Mouse (Mus musculus) midbrain, embryonic 12.5 days (tissue): ENCODE data around the gene Arg2. TPM values are rescaled to one million over a fixed set of nuclear protein-coding genes. Genes with fewer than 3 reads are reported as not detected.

Experiments used
- ATAC-seq: fragments of 200-750 bp; cut with Nextera tagmentation; 2 replicates; pipeline ENCODE4 v1.8.0; 2017; ENCODE audit warnings: low read depth, moderate TSS enrichment, moderate library complexity; ENCODE audit not compliant: low FRiP score
- H3K27ac ChIP-seq: fragments of 300-500 bp; sonication (generic); replicated peaks from 2 replicates; pipeline ENCODE4 v1.5.1; 2016; ENCODE audit warnings: mild to moderate bottlenecking
- H3K27me3 ChIP-seq: fragments of 300-500 bp; sonication (generic); 2 replicates; pipeline ENCODE4 v1.6.1; 2016; ENCODE audit warnings: mild to moderate bottlenecking
- H3K36me3 ChIP-seq: fragments of 300-500 bp; sonication (generic); 2 replicates; pipeline ENCODE4 v1.6.1; 2016
- H3K4me1 ChIP-seq: fragments of 300-500 bp; sonication (generic); 2 replicates; pipeline ENCODE4 v1.6.1; 2016
- H3K4me2 ChIP-seq: fragments of 300-500 bp; sonication (generic); replicated peaks from 2 replicates; pipeline ENCODE4 v1.6.1; 2016; ENCODE audit warnings: mild to moderate bottlenecking, moderate library complexity
- H3K4me3 ChIP-seq: fragments of 300-500 bp; sonication (generic); 2 replicates; pipeline ENCODE4 v1.5.1; 2016; ENCODE audit warnings: mild to moderate bottlenecking
- H3K9ac ChIP-seq: fragments of 300-500 bp; sonication (generic); replicated peaks from 2 replicates; pipeline ENCODE4 v1.6.1; 2016; ENCODE audit warnings: mild to moderate bottlenecking, moderate library complexity
- H3K9me3 ChIP-seq: fragments of 300-500 bp; sonication (generic); 2 replicates; pipeline ENCODE4 v1.6.1; 2016; ENCODE audit warnings: mild to moderate bottlenecking
- WGBS: fragments of 180-500 bp; shearing (Covaris S2); methylation state at CpG from one replicate; pipeline ENCODE4 v1.1.7; 2016; 5-methylcytosine and 5-hydroxymethylcytosine counted together
- polyA plus RNA-seq: library from polyadenylated mRNA; unstranded; fragments of >200 nt; fragmentation: Nextera tagmentation; extraction: Ambion mirVana; gene quantifications from 2 replicates; pipeline ENCODE4 v1.2.1, GENCODE M21; 2016

The Arg2 gene
- 9.0 and 9.7 TPM in 2 replicates for polyA plus RNA-seq

DNA sequence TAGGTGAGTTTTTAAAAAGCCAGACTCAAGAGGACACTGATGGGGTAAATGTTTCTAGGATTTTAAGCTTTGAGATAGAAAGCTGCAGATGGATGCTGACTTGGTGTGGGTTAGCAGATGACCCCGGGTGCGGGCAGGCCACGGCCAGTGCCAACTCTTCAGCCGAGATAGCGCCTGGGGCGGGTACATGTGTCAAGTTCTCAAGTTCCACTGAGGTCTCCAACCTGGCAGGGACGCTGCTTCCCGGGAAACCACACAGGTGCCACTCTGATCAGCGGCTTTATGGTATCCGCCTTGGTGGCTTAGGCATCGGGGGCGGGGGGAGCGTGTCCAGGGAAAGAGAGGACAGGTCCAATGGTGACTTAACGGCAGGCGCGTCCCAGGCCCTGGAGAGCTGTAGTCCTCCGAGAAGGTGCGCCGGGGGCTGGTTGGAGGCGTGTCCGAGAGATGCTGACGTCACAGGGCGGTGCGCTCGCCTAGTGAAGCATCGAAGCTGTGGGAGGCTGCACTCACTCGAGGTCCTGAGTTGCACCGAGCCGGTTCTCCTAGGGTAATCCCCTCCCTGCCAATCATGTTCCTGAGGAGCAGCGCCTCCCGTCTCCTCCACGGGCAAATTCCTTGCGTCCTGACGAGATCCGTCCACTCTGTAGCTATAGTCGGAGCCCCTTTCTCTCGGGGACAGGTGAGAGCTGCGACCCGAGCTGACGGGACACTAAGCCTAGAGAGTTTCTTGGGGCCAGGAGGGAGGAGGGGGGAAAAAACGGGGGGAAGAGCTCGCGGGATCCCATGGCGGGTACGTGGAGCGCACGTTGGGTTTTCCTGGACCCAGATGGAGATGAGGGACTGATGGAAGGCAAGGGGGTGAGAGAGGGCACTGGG, at the start of gene Arg2:
TSS of gene Arg2 (plus strand) at position 479 of the 879 bp plus-strand sequence.
- H3K9me3 ChIP-seq, result no peaks in the 10 kb centered on the region
- peak; percentile 90 for ATAC-seq
- peaks cover 45% of the 10 kb centered on the region for H3K27me3 ChIP-seq
- peak within 1 kb of the TSS; percentile 51 for H3K4me3 ChIP-seq
- WGBS, result 1% methylated on average over 47 of the region's 47 CpGs
- peaks cover 11% of the 10 kb centered on the region for H3K4me1 ChIP-seq
- H3K27ac ChIP-seq, result no peak within 1 kb of the TSS
- no peaks in the 10 kb centered on the region for H3K36me3 ChIP-seq
- H3K4me2 ChIP-seq, result peak within 1 kb of the TSS; percentile 90
- H3K9ac ChIP-seq, result peak within 1 kb of the TSS; percentile 55

DNA sequence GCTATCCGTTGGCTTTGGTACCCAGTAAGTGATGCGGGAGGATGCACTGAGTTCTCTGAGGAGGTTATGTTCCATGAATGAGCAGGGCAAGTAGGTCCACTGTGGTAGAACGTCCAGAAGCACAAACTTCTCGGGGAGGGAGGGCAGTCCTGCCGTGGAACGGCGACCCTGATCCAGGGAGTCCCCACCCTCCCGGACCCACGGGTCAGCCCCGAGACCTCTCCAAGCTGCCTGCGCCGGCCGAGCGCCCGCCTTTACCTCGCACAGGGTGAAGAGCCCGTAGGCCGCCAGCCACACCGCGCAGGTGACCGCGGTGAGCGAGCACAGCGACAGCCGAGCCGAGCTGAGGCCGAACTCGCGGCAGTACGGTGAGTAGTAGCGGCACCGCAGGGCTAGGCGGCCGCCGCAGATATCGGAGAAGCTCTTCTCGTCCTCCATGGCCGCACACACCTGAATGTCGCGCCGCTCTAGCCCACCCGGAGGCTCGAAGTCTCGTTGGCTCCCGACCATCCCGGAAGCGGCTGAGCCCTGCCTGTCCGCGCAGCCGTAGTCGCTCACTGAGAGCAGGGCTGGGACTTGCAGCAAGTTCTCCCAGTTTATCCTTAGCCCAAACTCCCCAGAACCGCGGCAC, 41.3 kb upstream of the Arg2 start, which contains the start of gene Pigh:
TSS of gene Pigh (minus strand) at position 470 of the 631 bp plus-strand sequence.
- peak; percentile 97 for ATAC-seq
- Histone ChIP-seq H3K9me3 (no peaks in the 10 kb centered on the region), H3K9ac (peak within 1 kb of the TSS; percentile 93), H3K27me3 (no peaks in the 10 kb centered on the region), H3K4me1 (peaks cover 9% of the 10 kb centered on the region), H3K4me2 (peak within 1 kb of the TSS; percentile 65), H3K4me3 (peak within 1 kb of the TSS; percentile 97), H3K27ac (peak within 1 kb of the TSS; percentile 30; the same call in 1 of the 2 replicates), H3K36me3 (peaks cover 11% of the 10 kb centered on the region; the same call in 1 of the 2 replicates)
- WGBS, result under 1% methylated on average over 53 of the region's 53 CpGs

DNA sequence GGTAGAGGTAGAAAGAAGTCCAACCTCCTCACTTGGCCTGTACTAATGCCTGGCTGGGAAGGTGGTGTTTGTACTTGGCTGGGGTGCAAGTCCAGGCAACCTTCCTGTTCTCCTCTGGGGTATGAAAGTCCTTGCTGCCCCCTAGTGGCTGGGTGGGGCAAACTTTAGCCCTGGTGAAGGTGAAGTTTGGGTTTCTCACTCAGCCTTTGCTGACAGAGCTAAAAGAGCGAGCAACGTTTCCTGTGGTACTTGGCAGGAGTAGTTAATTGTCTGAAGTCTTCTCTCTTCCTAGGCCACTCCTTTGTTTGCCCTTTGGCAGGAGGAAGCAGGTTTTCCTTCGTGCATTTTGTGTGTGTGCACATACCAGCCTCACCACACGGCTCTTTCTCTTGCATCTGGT, 38.0 kb upstream of the Arg2 start:
- H3K4me2 ChIP-seq, result no peak overlapping the region
- 56% methylated on average over 4 of the region's 4 CpGs for WGBS
- H3K9ac ChIP-seq, result no peak overlapping the region
- no peaks in the 10 kb centered on the region for H3K36me3 ChIP-seq
- H3K4me1 ChIP-seq, result peaks cover 9% of the 10 kb centered on the region
- no peak overlapping the region for H3K27ac ChIP-seq
- no peaks in the 10 kb centered on the region for H3K9me3 ChIP-seq
- H3K27me3 ChIP-seq, result no peaks in the 10 kb centered on the region
- ATAC-seq, result no peak
- H3K4me3 ChIP-seq, result no peak overlapping the region

DNA sequence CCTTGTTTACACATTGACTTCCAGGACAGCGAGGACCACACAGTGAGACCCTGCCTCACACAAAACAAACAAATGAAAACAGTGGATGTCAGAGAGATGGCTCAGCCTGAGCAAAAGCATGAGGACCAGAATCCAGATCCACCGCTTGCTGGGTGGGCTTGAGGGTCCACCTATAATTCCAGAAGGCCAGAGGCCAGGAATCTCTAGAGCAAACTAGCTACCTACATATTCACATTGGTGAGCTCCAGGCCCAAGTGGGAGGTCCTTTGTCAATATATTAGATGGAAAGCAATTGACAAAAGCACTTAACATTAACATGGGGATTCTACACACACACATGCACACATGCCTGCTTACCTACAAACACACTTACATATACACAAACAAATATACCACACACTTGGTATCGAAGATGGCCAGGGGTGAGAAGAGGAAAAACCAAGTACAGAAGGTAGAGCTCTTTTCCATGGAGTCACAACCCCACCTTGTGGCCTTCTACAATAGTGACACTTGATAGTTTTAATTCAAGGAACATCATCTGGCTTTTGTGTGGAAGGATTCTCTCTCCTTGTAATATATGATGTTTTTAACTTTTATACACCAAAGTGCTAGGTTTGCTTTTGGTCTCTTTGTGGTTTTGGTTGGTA, 33.3 kb upstream of the Arg2 start:
- WGBS, result 62% methylated on average over 3 of the region's 3 CpGs
- Histone ChIP-seq H3K9ac (no peak overlapping the region), H3K27ac (no peak overlapping the region), H3K9me3 (no peaks in the 10 kb centered on the region), H3K27me3 (0 out of 2 replicates have a peak, but pooled peaks cover 3% of the 10 kb centered on the region), H3K4me1 (no peaks in the 10 kb centered on the region), H3K4me2 (no peak overlapping the region), H3K4me3 (no peak overlapping the region), H3K36me3 (no peaks in the 10 kb centered on the region)
- no peak for ATAC-seq

DNA sequence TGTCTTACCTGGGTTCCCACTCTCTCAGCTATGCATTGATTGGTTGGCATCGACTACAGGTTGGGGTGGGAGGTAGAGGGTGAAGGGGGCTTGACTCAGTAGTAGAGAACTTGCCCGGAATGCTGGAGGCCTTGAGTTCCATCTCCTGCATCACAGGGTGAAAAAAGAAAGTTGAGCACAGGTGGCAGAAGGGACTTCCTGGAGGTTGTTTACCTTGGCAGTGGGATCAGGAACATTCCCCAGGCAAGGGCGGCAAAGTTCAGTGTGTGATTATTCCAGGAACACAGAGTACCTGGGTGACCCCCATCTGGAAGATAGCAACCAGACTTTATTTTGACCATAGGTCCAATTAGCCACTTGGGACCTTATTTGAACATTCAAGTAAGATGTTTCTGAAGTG, 26.8 kb upstream of the Arg2 start:
- Histone ChIP-seq H3K27ac (no peak overlapping the region), H3K36me3 (no peaks in the 10 kb centered on the region), H3K9ac (no peak overlapping the region), H3K4me2 (no peak overlapping the region), H3K4me3 (no peak overlapping the region), H3K9me3 (no peaks in the 10 kb centered on the region), H3K4me1 (no peaks in the 10 kb centered on the region), H3K27me3 (0 out of 2 replicates have a peak, but pooled peaks cover 3% of the 10 kb centered on the region)
- no peak for ATAC-seq
- WGBS, result 92% methylated on average over 3 of the region's 3 CpGs

DNA sequence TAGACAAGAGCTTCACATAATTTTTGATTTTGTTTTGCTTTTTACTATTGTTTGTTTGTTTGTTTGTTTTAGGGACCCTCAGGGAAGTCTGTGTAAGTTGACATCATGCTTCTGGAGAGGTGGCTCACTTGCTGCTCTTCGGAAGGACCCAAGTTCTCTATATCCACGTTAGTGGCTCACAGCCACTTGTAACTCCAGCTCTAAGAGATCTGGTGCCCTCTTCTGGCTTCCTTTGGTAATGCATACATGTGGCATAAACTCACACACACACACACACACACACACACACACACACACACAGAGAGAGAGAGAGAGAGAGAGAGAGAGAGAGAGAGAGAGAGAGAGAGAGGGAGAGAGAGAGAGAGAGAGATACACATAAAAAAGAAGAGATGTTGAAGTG, 26.0 kb upstream of the Arg2 start:
- no peak overlapping the region for H3K4me2 ChIP-seq
- no peak overlapping the region for H3K27ac ChIP-seq
- H3K36me3 ChIP-seq, result no peaks in the 10 kb centered on the region
- 0 out of 2 replicates have a peak, but pooled peaks cover 3% of the 10 kb centered on the region for H3K27me3 ChIP-seq
- no peaks in the 10 kb centered on the region for H3K9me3 ChIP-seq
- H3K4me1 ChIP-seq, result no peaks in the 10 kb centered on the region
- WGBS, result 71% methylated on average over 2 of the region's 2 CpGs
- no peak overlapping the region for H3K9ac ChIP-seq
- no peak for ATAC-seq
- no peak overlapping the region for H3K4me3 ChIP-seq

DNA sequence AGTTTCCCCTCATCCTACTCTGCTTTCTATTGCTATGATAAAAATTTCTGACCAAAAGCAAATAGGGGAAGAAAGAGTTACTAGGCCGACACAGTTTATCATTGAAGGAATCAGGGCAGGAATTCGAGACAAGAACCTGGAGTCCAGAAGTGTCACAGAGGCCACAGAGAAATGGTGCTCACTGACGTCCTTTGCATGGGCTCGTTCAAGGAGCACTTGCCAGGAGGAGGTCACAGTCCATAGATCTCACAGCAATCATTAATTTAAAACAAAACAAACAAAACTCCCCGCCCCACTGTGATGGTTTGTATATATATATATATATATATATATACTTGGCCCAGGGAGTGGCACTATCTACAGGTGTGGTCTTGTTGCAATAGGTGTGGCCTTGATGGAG, 25.3 kb upstream of the Arg2 start:
- WGBS, result 89% methylated on average over 5 of the region's 5 CpGs
- Histone ChIP-seq H3K27me3 (0 out of 2 replicates have a peak, but pooled peaks cover 3% of the 10 kb centered on the region), H3K4me2 (no peak overlapping the region), H3K4me1 (no peaks in the 10 kb centered on the region), H3K9me3 (no peaks in the 10 kb centered on the region), H3K27ac (no peak overlapping the region), H3K4me3 (no peak overlapping the region), H3K9ac (no peak overlapping the region), H3K36me3 (no peaks in the 10 kb centered on the region)
- no peak for ATAC-seq

DNA sequence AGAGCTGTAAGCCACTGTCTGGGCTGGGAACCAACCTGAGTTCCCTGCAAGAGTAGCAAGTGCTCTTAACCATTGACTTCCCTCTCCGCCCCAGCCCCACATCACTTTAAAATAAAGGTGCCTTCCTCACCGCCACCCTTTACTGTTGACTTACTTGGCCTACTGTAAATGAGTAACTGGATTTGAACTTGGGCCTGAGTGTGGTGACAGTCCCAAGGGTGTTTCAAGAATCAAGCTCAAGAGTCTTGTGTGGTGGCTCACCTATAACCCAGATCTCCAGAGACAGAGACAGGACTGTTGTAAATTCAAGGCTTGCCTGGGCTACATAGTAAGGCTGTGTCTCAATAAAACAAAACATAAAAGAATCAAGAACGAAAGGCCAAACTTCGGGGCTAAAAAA, 11.6 kb upstream of the Arg2 start:
- Histone ChIP-seq H3K4me2 (no peak overlapping the region), H3K4me1 (no peaks in the 10 kb centered on the region), H3K4me3 (no peak overlapping the region), H3K27me3 (no peaks in the 10 kb centered on the region), H3K9ac (no peak overlapping the region), H3K36me3 (no peaks in the 10 kb centered on the region), H3K27ac (no peak overlapping the region), H3K9me3 (no peaks in the 10 kb centered on the region)
- no peak for ATAC-seq
- 91% methylated on average over 4 of the region's 4 CpGs for WGBS

DNA sequence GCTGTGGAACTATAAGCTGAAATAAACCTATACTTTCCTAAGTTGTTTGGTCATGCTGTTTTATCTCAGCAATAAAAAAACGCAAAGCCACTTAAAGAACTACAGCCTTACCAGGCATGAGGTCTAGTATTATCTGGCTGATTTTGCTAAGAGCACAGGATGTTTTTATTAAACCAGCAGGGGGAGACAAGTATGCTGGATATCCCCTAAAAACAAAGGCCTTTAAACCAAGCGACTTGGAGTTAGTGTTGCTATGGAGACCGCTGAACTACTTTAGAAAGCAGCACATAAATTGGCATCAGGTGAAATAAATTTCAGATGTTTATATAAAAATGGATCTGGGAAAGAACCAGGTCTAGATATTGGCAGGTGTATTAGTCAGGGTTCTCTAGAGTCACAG, 7.8 kb upstream of the Arg2 start:
- Histone ChIP-seq H3K4me3 (no peak overlapping the region), H3K9ac (no peak overlapping the region), H3K36me3 (no peaks in the 10 kb centered on the region), H3K4me1 (no peaks in the 10 kb centered on the region), H3K9me3 (no peaks in the 10 kb centered on the region), H3K27me3 (no peaks in the 10 kb centered on the region), H3K27ac (no peak overlapping the region), H3K4me2 (no peak overlapping the region)
- no peak for ATAC-seq
- 32% methylated on average over 3 of the region's 3 CpGs for WGBS

DNA sequence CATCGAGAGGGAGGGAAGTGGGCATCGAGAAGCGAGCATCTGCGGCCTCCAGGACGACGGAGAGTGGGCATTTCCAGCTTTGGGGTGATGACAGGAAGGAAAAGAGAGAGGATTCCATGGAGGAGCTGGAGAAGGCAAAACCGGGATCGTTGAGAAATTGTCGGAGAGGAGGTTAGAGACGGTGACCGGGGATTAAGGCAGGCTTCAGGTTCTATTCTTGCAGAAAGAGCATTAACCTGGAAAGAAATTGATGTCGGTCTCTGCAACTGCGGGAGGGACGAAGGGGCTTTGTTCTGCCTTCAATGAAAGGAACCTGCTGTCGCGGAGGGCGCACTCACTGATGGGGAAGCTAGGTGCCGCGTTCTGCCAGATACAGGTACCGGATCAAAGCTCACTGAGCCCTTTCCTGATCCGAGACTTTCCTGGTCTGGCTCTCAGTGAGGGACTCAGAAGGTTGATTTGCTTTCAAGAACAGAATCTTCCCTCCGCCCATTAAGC, 650 bp downstream of the Arg2 start:
- 1% methylated on average over 22 of the region's 22 CpGs for WGBS
- no peaks in the 10 kb centered on the region for H3K9me3 ChIP-seq
- H3K27ac ChIP-seq, result no peak overlapping the region
- peaks cover 11% of the 10 kb centered on the region for H3K4me1 ChIP-seq
- H3K27me3 ChIP-seq, result peaks cover 45% of the 10 kb centered on the region
- peak; percentile 27; the same call in 1 of the 2 replicates for ATAC-seq
- peak overlapping the region; percentile 51 for H3K4me3 ChIP-seq
- peak overlapping the region; percentile 90 for H3K4me2 ChIP-seq
- H3K9ac ChIP-seq, result peak overlapping the region; percentile 55
- H3K36me3 ChIP-seq, result no peaks in the 10 kb centered on the region

DNA sequence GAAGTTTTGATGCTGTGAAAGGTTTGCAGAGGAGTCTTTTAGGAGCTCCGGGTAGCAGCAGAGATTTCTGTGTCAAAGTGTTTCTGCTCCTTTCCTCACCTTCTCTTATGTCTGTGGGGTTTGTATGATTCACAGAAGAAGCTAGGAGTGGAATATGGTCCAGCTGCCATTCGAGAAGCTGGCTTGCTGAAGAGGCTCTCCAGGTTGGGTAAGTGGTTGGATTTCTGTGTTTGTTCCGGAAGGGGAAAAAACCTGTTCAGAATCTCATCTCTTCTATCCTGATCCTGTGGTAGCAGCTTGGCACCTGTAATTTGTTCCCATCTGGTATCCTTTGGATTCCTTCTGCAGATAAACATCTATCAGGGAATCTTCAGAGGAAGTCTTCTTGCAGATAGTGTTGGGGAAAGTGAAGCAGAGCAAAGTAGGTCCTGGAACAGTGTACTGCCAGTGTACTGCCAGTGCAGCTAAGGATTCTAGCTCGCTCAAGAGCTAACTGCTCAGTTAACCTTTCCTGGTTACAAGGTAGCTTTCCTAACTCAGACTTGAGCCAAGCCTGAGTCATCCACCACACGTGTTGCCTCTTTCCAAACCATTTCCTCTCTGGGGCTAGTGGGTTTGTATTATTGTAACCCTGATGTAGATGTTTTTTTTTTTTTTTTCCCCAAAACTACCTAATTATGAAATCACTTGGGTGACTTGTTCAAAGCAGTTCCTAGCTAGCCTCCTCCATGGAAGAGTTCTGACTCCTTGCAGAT, 1.3 kb downstream of the Arg2 start:
- Histone ChIP-seq H3K9me3 (no peaks in the 10 kb centered on the region), H3K4me3 (peak overlapping the region; percentile 51), H3K36me3 (no peaks in the 10 kb centered on the region), H3K9ac (peak overlapping the region; percentile 55; the same call in 1 of the 2 replicates), H3K27ac (no peak overlapping the region), H3K4me1 (peaks cover 11% of the 10 kb centered on the region), H3K27me3 (peaks cover 45% of the 10 kb centered on the region), H3K4me2 (peak overlapping the region; percentile 90)
- WGBS, result 34% methylated on average over 5 of the region's 5 CpGs
- no peak for ATAC-seq
